Mouse (Mus musculus): ENCODE data around the gene Sorbs1. TPM values are rescaled to one million over a fixed set of nuclear protein-coding genes. Genes with fewer than 3 reads are reported as not detected.
A peak's percentile ranks its signal among the peaks of the same experiment; 100 is the strongest.

Gene Sorbs1
- polyA plus RNA-seq, 1 experiment from 2014 or later: 81.0 TPM

- H3K9me3 ChIP-seq: no peaks in the 10 kb centered on the region
- no peaks in the 10 kb centered on the region for H3K27me3 ChIP-seq (replicated peaks)
- peaks cover 16% of the 10 kb centered on the region for H3K4me1 ChIP-seq
- 65% methylated on average over 6 of the region's 6 CpGs for WGBS
- ATAC-seq (ENCODE audit: insufficient read depth, low FRiP score, low read depth): peak; percentile 28; the same call in 1 of the 2 replicates
- no peaks in the 10 kb centered on the region for H3K36me3 ChIP-seq
- H3K27ac ChIP-seq: peak overlapping the region; percentile 3; the same call in 1 of the 2 replicates
- H3K9ac ChIP-seq: no peak overlapping the region
- H3K4me3 ChIP-seq (replicated peaks): no peak overlapping the region
- no peak overlapping the region for H3K4me2 ChIP-seq
These were observed 99.2 kb downstream of the Sorbs1 start for GRCm38 (mm10) chr19:40414386-40414785.

GRCm38 (mm10) chr19:40411379-40411813, 102.2 kb downstream of the Sorbs1 start:
- Histone ChIP-seq H3K4me2 (no peak overlapping the region), H3K27ac (peak overlapping the region; percentile 41; the same call in 1 of the 2 replicates), H3K36me3 (no peaks in the 10 kb centered on the region), H3K4me3 (replicated peaks) (no peak overlapping the region), H3K9me3 (no peaks in the 10 kb centered on the region), H3K9ac (no peak overlapping the region), H3K4me1 (peaks cover 16% of the 10 kb centered on the region), H3K27me3 (replicated peaks) (no peaks in the 10 kb centered on the region)
- WGBS: 54% methylated on average over 6 of the region's 6 CpGs
- ATAC-seq (ENCODE audit: insufficient read depth, low FRiP score, low read depth): no peak

GRCm38 (mm10) chr19:40410511-40410910, 103.1 kb downstream of the Sorbs1 start:
- no peaks in the 10 kb centered on the region for H3K36me3 ChIP-seq
- 63% methylated on average over 4 of the region's 4 CpGs for WGBS
- no peak for ATAC-seq (ENCODE audit: insufficient read depth, low FRiP score, low read depth)

GRCm38 (mm10) chr19:40410109-40410508, 103.5 kb downstream of the Sorbs1 start:
- H3K4me1 ChIP-seq: peaks cover 17% of the 10 kb centered on the region
- no peak overlapping the region for H3K4me2 ChIP-seq
- H3K36me3 ChIP-seq: no peaks in the 10 kb centered on the region
- H3K27me3 ChIP-seq (replicated peaks): no peaks in the 10 kb centered on the region
- H3K9me3 ChIP-seq: no peaks in the 10 kb centered on the region
- no peak overlapping the region for H3K4me3 ChIP-seq (replicated peaks)
- peak overlapping the region; percentile 61 for H3K27ac ChIP-seq
- 0 out of 2 replicates have a peak, but pooled peaks have one; percentile 21 for ATAC-seq (ENCODE audit: insufficient read depth, low FRiP score, low read depth)
- no peak overlapping the region for H3K9ac ChIP-seq
- 56% methylated on average over 9 of the region's 9 CpGs for WGBS

More at GRCm38 (mm10) chr19:40410511-40410910, 103.1 kb downstream of the Sorbs1 start:
- H3K9ac ChIP-seq: no peak overlapping the region
- H3K4me2 ChIP-seq: no peak overlapping the region
- no peaks in the 10 kb centered on the region for H3K9me3 ChIP-seq
- H3K27me3 ChIP-seq (replicated peaks): no peaks in the 10 kb centered on the region
- H3K4me1 ChIP-seq: peaks cover 17% of the 10 kb centered on the region
- H3K4me3 ChIP-seq (replicated peaks): no peak overlapping the region
- H3K27ac ChIP-seq: peak overlapping the region; percentile 61

GRCm38 (mm10) chr19:40409500-40410035, 104.0 kb downstream of the Sorbs1 start:
- no peaks in the 10 kb centered on the region for H3K27me3 ChIP-seq (replicated peaks)
- 0 out of 2 replicates have a peak, but pooled peaks have one; percentile 9 for ATAC-seq (ENCODE audit: insufficient read depth, low FRiP score, low read depth)
- H3K36me3 ChIP-seq: no peaks in the 10 kb centered on the region
- no peaks in the 10 kb centered on the region for H3K9me3 ChIP-seq
- 71% methylated on average over 11 of the region's 11 CpGs for WGBS
- peak overlapping the region; percentile 61 for H3K27ac ChIP-seq
- H3K4me2 ChIP-seq: no peak overlapping the region
- no peak overlapping the region for H3K9ac ChIP-seq
- H3K4me3 ChIP-seq (replicated peaks): no peak overlapping the region
- peaks cover 14% of the 10 kb centered on the region for H3K4me1 ChIP-seq

GRCm38 (mm10) chr19:40407186-40407585, 106.4 kb downstream of the Sorbs1 start:
- no peaks in the 10 kb centered on the region for H3K36me3 ChIP-seq
- no peaks in the 10 kb centered on the region for H3K27me3 ChIP-seq (replicated peaks)
- peaks cover 16% of the 10 kb centered on the region for H3K4me1 ChIP-seq
- WGBS: 83% methylated on average over 2 of the region's 2 CpGs
- H3K4me2 ChIP-seq: no peak overlapping the region
- no peak overlapping the region for H3K27ac ChIP-seq
- no peak overlapping the region for H3K4me3 ChIP-seq (replicated peaks)
- no peak for ATAC-seq (ENCODE audit: insufficient read depth, low FRiP score, low read depth)
- no peaks in the 10 kb centered on the region for H3K9me3 ChIP-seq
- no peak overlapping the region for H3K9ac ChIP-seq

- H3K27ac ChIP-seq: no peak overlapping the region
- WGBS: 90% methylated on average over 8 of the region's 8 CpGs
These were observed 106.9 kb downstream of the Sorbs1 start for GRCm38 (mm10) chr19:40406661-40407060.

GRCm38 (mm10) chr19:40405808-40406207, 107.8 kb downstream of the Sorbs1 start:
- WGBS: 31% methylated on average over 11 of the region's 11 CpGs
- no peak overlapping the region for H3K4me3 ChIP-seq (replicated peaks)
- no peak overlapping the region for H3K9ac ChIP-seq
- no peaks in the 10 kb centered on the region for H3K27me3 ChIP-seq (replicated peaks)
- peaks cover 20% of the 10 kb centered on the region for H3K4me1 ChIP-seq
- ATAC-seq (ENCODE audit: insufficient read depth, low FRiP score, low read depth): no peak
- H3K27ac ChIP-seq: peak overlapping the region; percentile 65
- no peak overlapping the region for H3K4me2 ChIP-seq
- H3K9me3 ChIP-seq: no peaks in the 10 kb centered on the region
- no peaks in the 10 kb centered on the region for H3K36me3 ChIP-seq

More at GRCm38 (mm10) chr19:40406661-40407060, 106.9 kb downstream of the Sorbs1 start:
- Histone ChIP-seq H3K27me3 (replicated peaks) (no peaks in the 10 kb centered on the region), H3K4me3 (replicated peaks) (no peak overlapping the region), H3K4me2 (no peak overlapping the region), H3K9ac (no peak overlapping the region), H3K36me3 (no peaks in the 10 kb centered on the region), H3K9me3 (no peaks in the 10 kb centered on the region), H3K4me1 (peaks cover 18% of the 10 kb centered on the region)
- ATAC-seq (ENCODE audit: insufficient read depth, low FRiP score, low read depth): no peak

- no peaks in the 10 kb centered on the region for H3K27me3 ChIP-seq (replicated peaks)
- no peak overlapping the region; the same call in 1 of the 2 replicates for H3K27ac ChIP-seq
- WGBS: 74% methylated on average over 2 of the region's 2 CpGs
- no peak overlapping the region for H3K4me2 ChIP-seq
- H3K9me3 ChIP-seq: no peaks in the 10 kb centered on the region
- peaks cover 18% of the 10 kb centered on the region for H3K4me1 ChIP-seq
- no peak overlapping the region for H3K9ac ChIP-seq
- no peaks in the 10 kb centered on the region for H3K36me3 ChIP-seq
- ATAC-seq (ENCODE audit: insufficient read depth, low FRiP score, low read depth): no peak
- no peak overlapping the region for H3K4me3 ChIP-seq (replicated peaks)
These were observed 109.0 kb downstream of the Sorbs1 start for GRCm38 (mm10) chr19:40404582-40404981.

- peaks cover 18% of the 10 kb centered on the region for H3K4me1 ChIP-seq
These were observed 109.6 kb downstream of the Sorbs1 start for GRCm38 (mm10) chr19:40403999-40404398.

GRCm38 (mm10) chr19:40402155-40402963, 111.2 kb downstream of the Sorbs1 start:
- no peak for ATAC-seq (ENCODE audit: insufficient read depth, low FRiP score, low read depth)
- Histone ChIP-seq H3K4me3 (replicated peaks) (no peak overlapping the region), H3K9me3 (no peaks in the 10 kb centered on the region), H3K9ac (no peak overlapping the region), H3K36me3 (no peaks in the 10 kb centered on the region), H3K4me2 (peak overlapping the region; percentile 19; the same call in 1 of the 2 replicates), H3K27ac (0 out of 2 replicates have a peak overlapping the region, but pooled peaks have one; percentile 37), H3K27me3 (replicated peaks) (no peaks in the 10 kb centered on the region), H3K4me1 (peaks cover 18% of the 10 kb centered on the region)
- WGBS: 31% methylated on average over 15 of the region's 15 CpGs

More at GRCm38 (mm10) chr19:40403999-40404398, 109.6 kb downstream of the Sorbs1 start:
- no peaks in the 10 kb centered on the region for H3K36me3 ChIP-seq
- no peaks in the 10 kb centered on the region for H3K27me3 ChIP-seq (replicated peaks)
- no peaks in the 10 kb centered on the region for H3K9me3 ChIP-seq
- WGBS: 81% methylated on average over 4 of the region's 4 CpGs
- no peak for ATAC-seq (ENCODE audit: insufficient read depth, low FRiP score, low read depth)
- H3K4me2 ChIP-seq: no peak overlapping the region
- H3K4me3 ChIP-seq (replicated peaks): no peak overlapping the region
- H3K27ac ChIP-seq: no peak overlapping the region; the same call in 1 of the 2 replicates
- no peak overlapping the region for H3K9ac ChIP-seq

GRCm38 (mm10) chr19:40401213-40401612, 112.4 kb downstream of the Sorbs1 start:
- Histone ChIP-seq H3K4me3 (replicated peaks) (no peak overlapping the region), H3K4me1 (peaks cover 18% of the 10 kb centered on the region), H3K9ac (no peak overlapping the region), H3K27me3 (replicated peaks) (no peaks in the 10 kb centered on the region), H3K27ac (peak overlapping the region; percentile 57; the same call in 1 of the 2 replicates), H3K9me3 (no peaks in the 10 kb centered on the region), H3K36me3 (no peaks in the 10 kb centered on the region), H3K4me2 (no peak overlapping the region)
- WGBS: 35% methylated on average over 7 of the region's 7 CpGs
- peak; percentile 68 for ATAC-seq (ENCODE audit: insufficient read depth, low FRiP score, low read depth)
